Mouse (Mus musculus): ENCODE measurements around the gene Hoxd4.

The Hoxd4 gene

GRCm38 (mm10) chr2:74679596-74679971 is 32.1 kb upstream of the Hoxd4 start:
- no peak for DNase-seq

DNA sequence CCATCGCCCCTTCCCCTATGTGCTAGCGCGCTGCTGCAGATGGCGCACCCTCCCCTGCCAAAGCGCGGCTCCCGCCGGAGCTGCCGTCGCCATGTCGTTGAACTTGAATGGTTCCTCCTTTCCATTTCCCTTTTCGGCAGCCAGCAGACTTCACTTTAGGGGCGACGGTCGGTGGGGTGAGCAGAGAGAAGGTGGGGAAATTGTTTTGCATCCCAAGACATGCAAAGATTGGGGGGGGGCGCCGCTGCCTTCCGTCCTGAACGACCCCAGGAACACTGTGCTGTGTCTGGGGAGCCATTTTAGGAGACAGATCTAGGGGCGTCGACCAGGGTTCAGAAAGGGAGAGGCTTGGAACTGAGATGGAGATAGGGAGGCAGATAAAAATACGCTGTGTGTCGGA is 31.7 kb upstream of the Hoxd4 start:
- DNase-seq: no peak

DNA sequence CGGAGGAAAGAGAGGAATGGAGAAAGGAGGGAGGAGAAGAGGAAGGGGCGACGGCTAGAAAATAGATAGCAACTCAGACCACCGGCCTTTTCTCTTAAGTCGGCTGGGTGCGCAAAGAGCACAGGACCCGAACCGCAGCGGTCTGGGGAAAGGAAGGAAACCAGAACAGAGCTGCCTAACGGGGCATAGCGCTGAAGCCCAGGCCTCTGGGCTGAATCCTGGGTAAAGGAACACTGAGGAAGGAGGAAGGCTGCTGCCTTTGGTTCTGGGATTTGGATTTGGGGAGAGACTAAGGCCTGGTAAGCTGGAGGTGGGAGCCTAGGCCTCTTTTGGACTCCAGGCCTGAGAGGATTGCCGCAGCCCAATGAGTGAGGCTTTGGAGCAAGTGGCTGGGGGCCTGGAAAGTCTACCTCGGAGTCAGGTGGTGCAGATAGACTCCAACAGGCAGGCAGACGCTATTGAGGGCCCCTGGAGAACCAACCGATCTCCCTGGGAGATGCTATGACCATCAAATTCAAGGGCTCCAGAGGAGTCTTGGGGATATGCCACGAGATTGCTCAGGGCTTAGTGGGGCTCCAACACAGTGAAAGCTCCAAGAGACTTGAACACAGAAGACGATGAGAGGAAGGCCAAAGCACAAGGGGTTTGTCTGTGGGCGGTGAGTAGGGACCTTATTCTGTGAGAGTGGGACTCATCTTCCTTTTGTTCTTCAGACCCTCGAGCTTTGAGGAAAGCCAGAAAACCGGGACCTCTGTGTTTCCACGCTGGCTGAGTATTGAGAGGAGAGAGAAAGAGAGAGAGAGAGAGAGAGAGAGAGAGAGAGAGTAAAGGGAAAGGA is 30.9 kb upstream of the Hoxd4 start:
- no peak for DNase-seq

- DNase-seq: no peak
Observed at GRCm38 (mm10) chr2:74681594-74682531, 29.9 kb upstream of the Hoxd4 start.

DNA sequence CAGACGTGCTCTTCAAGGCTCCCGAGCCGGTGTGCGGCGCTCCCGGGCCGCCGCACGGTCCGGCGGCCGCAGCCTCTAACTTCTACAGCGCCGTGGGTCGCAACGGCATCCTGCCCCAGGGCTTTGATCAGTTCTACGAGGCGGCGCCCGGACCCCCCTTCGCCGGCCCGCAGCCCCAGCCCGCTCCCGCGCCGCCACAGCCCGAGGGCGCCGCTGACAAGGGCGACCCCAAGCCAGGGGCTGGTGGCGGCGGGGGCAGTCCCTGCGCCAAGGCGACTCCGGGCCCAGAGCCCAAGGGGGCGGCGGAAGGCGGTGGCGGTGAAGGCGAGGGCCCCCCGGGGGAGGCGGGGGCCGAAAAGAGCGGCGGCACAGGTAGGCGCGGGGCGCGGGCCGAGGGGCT is 28.9 kb upstream of the Hoxd4 start:
- DNase-seq: no peak

GRCm38 (mm10) chr2:74683471-74683951 is 28.2 kb upstream of the Hoxd4 start:
- no peak for DNase-seq

GRCm38 (mm10) chr2:74684106-74684505 is 27.6 kb upstream of the Hoxd4 start:
- no peak for DNase-seq

- no peak for DNase-seq
Observed at GRCm38 (mm10) chr2:74685059-74685603, 26.6 kb upstream of the Hoxd4 start.

DNA sequence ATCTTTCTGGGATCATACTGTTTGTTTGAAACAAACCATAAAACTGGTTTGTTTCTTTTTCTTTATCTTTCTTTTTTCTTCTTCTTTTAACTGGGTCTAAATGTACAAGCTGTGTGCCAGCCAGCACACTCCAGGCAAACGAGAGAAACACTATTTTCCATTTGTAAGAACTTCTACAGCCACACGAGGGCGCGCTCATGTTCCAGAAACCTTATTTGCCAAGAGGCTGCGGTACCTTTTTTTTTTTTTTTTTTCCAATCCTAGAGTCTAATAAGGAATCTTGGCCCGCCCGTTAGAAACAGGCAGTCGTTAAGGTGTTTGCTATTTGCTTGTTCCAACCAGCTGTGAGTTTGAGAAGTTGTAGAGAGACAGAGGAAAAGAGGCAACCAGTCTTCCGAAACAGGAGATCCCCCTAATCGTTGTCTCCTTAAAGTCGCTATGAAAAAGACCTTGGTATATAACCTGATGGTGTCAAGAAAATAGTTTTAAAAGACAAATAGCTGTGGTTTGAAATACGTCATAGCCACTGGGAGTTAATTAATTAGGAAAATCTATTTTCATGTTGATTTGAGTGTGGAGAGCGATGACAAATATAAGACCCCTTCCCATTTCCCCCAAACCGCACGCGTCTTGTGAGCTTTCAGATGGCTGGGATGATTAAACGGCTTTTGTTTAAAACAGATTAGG is 25.3 kb upstream of the Hoxd4 start:
- peak in 1 of 2 experiments; percentile 43 for DNase-seq

DNA sequence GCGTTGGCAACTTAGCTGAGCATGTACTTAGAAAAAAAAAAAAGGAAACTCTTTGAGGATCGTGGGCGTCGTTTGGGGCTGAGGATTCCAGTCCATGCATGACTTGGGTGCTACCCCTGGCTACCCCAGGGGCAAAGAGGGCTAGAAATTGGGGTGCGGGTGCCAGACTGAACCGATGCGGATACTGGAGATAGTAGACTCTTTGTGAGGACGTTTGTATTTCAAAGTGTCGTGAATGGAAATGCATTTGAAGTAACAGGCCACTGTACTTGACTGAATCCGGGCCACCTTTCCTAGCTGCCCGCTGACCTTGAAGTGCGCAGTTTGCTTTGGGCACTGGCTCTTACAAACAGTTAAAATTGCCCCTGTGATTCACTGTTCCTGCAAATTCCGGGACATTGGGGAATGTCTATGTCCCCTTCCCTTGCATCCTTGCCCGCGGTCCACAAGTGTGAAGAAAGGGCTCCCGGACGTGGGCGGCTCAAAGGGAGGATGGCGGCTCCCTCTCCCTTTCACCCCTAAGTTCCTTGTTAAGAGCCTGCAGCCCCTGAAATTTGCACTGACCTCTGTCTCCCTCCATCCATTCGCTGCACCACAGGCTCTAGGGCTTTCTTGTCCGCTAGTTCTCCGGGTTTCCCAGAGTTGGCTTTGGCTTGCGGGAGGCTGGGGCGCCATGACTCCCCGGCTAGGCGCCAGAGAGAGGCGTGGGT is 24.6 kb upstream of the Hoxd4 start:
- no peak for DNase-seq

GRCm38 (mm10) chr2:74687698-74688555 is 23.8 kb upstream of the Hoxd4 start:
- no peak for DNase-seq

- DNase-seq: no peak
Observed at GRCm38 (mm10) chr2:74688795-74689573, 22.7 kb upstream of the Hoxd4 start.

GRCm38 (mm10) chr2:74689574-74690337 is 22.0 kb upstream of the Hoxd4 start:
- DNase-seq: no peak

GRCm38 (mm10) chr2:74690338-74690716 is 21.4 kb upstream of the Hoxd4 start:
- DNase-seq: no peak

GRCm38 (mm10) chr2:74691022-74691951 is 20.4 kb upstream of the Hoxd4 start, which contains the start of gene Hoxd10:
Gene Hoxd10 (plus strand): TSS chr2:74691924.
- no peak for DNase-seq

GRCm38 (mm10) chr2:74691995-74692807 is 19.5 kb upstream of the Hoxd4 start:
- DNase-seq: no peak

GRCm38 (mm10) chr2:74692808-74693431 is 18.8 kb upstream of the Hoxd4 start:
- DNase-seq: no peak
